Mouse (Mus musculus) thymus, adult 2 months (tissue): ENCODE measurements around the gene Kif6. TPM values are rescaled to one million over a fixed set of nuclear protein-coding genes. Genes with fewer than 3 reads are reported as not detected.

ENCODE experiments used
- DNase-seq: peaks from one replicate; pipeline ENCODE4 v3.0.0; 2021
- H3K27ac ChIP-seq: fragments of 200-500 bp; 2 replicates; pipeline ENCODE4 v1.5.1; 2012; ENCODE audit warnings: low read length, control low read depth; ENCODE audit not compliant: control insufficient read depth, insufficient read depth
- H3K27me3 ChIP-seq: fragments of 200-500 bp; 2 replicates; pipeline ENCODE4 v1.6.1; 2012; ENCODE audit warnings: mild to moderate bottlenecking, low read length, moderate library complexity, mixed read lengths; ENCODE audit not compliant: control insufficient read depth, insufficient read depth
- H3K36me3 ChIP-seq: fragments of 200-500 bp; 2 replicates; pipeline ENCODE4 v1.6.1; 2012; ENCODE audit warnings: mild to moderate bottlenecking, low read length, moderate library complexity; ENCODE audit not compliant: control insufficient read depth, insufficient read depth
- H3K4me1 ChIP-seq: fragments of 200-500 bp; replicated peaks from 2 replicates; pipeline ENCODE4 v1.6.1; 2012; ENCODE audit warnings: low read length; ENCODE audit not compliant: control insufficient read depth, insufficient read depth
- H3K4me3 ChIP-seq: fragments of 200-500 bp; 2 replicates; pipeline ENCODE4 v1.5.1; 2012; ENCODE audit warnings: mild to moderate bottlenecking, low read length, control low read depth, moderate library complexity; ENCODE audit not compliant: control insufficient read depth, insufficient read depth
- CTCF ChIP-seq: fragments of 200-500 bp; IDR thresholded peaks from 2 replicates; pipeline ENCODE4 v1.5.1; 2012; ENCODE audit warnings: mild to moderate bottlenecking, control low read depth, low read length, moderate library complexity, borderline replicate concordance; ENCODE audit not compliant: control insufficient read depth, poor library complexity, insufficient read depth; ENCODE audit errors: extremely low read depth
- POLR2A ChIP-seq: fragments of 200-500 bp; IDR thresholded peaks from 2 replicates; pipeline ENCODE4 v1.6.1; 2012; ENCODE audit warnings: mild to moderate bottlenecking, low read length, control low read depth, moderate library complexity; ENCODE audit not compliant: control insufficient read depth, poor library complexity, insufficient read depth; ENCODE audit errors: extremely low read depth
- WGBS: fragments of 180-500 bp; shearing (Covaris S2); methylation state at CpG from one replicate; pipeline ENCODE4 v1.1.7; 2018; 5-methylcytosine and 5-hydroxymethylcytosine counted together
- polyA plus RNA-seq: library from polyadenylated mRNA; depleted of rRNA; stranded (reverse); fragments of >200 nt; gene quantifications from 2 replicates; pipeline ENCODE4 v1.2.3, GENCODE M21; 2012

The Kif6 gene
- polyA plus RNA-seq, 1 experiment: 0.54 TPM

- DNase-seq: no peak
- WGBS: 89% methylated on average over 2 of the region's 2 CpGs
- no peaks in the 10 kb centered on the region for H3K27me3 ChIP-seq
- no peak for TF ChIP-seq POLR2A
- TF ChIP-seq CTCF: no peak
- H3K4me3 ChIP-seq: no peak overlapping the region
- no peaks in the 10 kb centered on the region for H3K36me3 ChIP-seq
- H3K4me1 ChIP-seq: no peaks in the 10 kb centered on the region
- H3K27ac ChIP-seq: no peak overlapping the region
Observed at GRCm38 (mm10) chr17:49865604-49866003, 250.7 kb downstream of the Kif6 start.

DNA sequence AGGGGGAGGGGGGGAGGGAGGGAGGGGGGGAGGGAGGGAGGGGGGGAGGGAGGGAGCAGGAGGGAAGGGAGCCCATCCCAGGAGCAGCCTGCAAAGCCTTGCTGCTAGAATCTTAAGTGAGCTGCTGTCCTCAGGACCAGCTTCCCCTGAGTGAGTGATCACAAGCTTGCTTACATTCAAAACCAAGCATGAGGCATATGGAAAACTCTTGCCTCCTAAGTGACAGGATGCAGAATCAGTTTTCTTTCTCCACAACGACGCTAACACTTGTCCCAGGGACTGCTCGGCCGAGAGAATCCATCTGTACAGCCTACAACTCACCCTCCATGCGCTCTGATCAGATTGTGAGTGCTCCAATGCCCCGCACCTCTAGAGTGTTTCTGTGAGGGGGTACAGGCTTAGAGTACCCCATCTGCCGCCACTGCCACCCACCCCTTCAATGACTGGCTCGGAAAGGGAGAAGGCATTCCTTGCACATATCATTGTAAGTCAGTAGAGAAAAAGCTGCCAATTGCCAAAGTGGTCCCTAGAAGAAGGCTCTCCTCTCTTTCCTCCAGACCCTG lies 251.8 kb downstream of the Kif6 start:
- DNase-seq: no peak
- Histone ChIP-seq H3K27me3 (no peaks in the 10 kb centered on the region), H3K4me1 (no peaks in the 10 kb centered on the region), H3K27ac (no peak overlapping the region), H3K36me3 (no peaks in the 10 kb centered on the region), H3K4me3 (no peak overlapping the region)
- 86% methylated on average over 8 of the region's 8 CpGs for WGBS
- TF ChIP-seq POLR2A (no peak), CTCF (no peak)

DNA sequence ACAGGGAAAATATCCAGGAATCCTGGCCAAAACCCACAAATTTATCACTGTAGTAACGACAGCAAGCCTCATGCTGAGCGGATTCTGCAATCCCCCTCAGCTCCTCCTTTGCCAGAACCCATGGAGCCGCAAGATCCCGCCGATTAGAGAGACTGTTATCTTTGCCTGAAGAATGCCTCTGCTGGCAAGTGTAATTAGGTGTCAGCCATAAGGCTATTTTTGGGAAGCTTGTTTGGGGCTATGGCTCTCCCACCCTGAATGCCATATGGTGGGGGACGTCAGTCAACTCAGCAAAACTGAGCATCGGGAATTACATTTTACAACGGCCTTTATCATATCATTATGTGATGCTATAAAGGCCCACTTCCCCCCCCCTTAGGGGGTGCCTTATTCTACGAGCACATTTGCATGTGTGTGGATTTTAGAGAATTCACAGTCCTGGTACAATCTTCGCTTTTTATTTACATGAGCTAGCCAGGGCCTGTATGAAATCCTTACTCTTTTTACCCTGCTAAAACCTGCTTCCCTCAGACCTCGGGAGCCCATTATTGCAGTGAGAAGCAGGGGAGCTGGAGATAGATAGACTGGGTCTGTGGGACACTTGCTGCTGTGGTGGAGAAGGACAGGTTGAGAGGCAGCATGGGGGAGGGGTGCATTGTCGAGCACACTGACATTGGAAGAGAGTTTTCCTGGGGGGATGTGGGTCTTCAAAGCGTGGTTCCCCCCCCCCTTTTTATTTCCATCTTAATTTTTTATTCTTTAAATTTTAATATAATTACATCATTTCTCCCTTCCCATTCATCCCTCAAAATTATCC lies 252.6 kb downstream of the Kif6 start:
- no peak for DNase-seq
- Histone ChIP-seq H3K27ac (no peak overlapping the region), H3K36me3 (no peaks in the 10 kb centered on the region), H3K27me3 (no peaks in the 10 kb centered on the region), H3K4me1 (no peaks in the 10 kb centered on the region), H3K4me3 (no peak overlapping the region)
- TF ChIP-seq POLR2A (no peak), CTCF (no peak)
- 72% methylated on average over 13 of the region's 13 CpGs for WGBS

DNA sequence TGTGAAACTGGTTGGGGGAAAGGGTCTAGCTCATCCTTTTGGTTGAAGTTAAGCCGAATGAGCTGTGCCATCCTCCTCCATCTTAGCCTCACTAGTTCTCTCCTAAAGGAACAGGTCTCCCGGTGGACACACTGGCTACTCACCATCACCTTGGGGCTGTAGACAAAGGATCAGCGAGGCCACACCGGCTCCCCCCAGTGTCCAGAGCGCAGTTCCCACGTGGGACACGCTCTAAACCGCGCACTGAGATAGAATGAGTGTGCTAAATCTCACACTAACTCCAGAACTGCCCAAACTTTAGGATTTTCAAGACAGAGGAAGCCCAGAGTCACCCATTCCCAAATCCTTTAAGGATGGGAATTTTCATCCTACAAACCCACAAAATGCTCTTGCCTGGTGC lies 254.3 kb downstream of the Kif6 start:
- Histone ChIP-seq H3K4me3 (no peak overlapping the region), H3K27ac (no peak overlapping the region), H3K4me1 (no peaks in the 10 kb centered on the region), H3K27me3 (no peaks in the 10 kb centered on the region), H3K36me3 (no peaks in the 10 kb centered on the region)
- WGBS: 71% methylated on average over 9 of the region's 9 CpGs
- DNase-seq: no peak
- TF ChIP-seq CTCF (no peak), POLR2A (no peak)

DNA sequence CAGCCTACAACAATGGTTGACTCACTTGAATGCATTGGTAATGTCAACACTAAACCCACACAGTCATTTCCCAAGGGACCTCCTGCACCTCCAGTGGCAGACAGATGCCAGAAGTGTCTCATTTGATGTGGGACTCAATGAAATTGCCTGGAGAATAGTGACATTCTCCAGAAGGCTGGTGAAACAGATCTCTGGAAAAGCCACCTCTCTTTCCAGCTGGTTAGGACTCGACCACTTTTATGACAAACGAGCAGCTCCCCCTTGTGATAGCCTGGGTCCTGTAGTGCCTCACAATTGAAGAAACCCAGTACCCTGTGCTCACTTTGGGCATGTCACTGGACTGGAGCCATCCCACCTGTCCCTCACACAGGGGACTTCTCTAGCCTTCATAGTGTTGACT lies 257.4 kb downstream of the Kif6 start:
- DNase-seq: no peak
- no peak for TF ChIP-seq CTCF
- no peak for TF ChIP-seq POLR2A
- 15% methylated on average over 2 of the region's 2 CpGs for WGBS
- H3K4me3 ChIP-seq: no peak overlapping the region
- no peaks in the 10 kb centered on the region for H3K4me1 ChIP-seq
- no peaks in the 10 kb centered on the region for H3K27me3 ChIP-seq
- H3K36me3 ChIP-seq: no peaks in the 10 kb centered on the region
- H3K27ac ChIP-seq: no peak overlapping the region

GRCm38 (mm10) chr17:49874746-49875145 lies 259.8 kb downstream of the Kif6 start:
- 84% methylated on average over 5 of the region's 5 CpGs for WGBS
- no peaks in the 10 kb centered on the region for H3K4me1 ChIP-seq
- no peak for DNase-seq
- no peaks in the 10 kb centered on the region for H3K27me3 ChIP-seq
- no peak overlapping the region for H3K4me3 ChIP-seq
- H3K27ac ChIP-seq: no peak overlapping the region
- H3K36me3 ChIP-seq: no peaks in the 10 kb centered on the region
- TF ChIP-seq POLR2A: no peak
- no peak for TF ChIP-seq CTCF
